Mouse (Mus musculus): ENCODE data around the gene C1qtnf9. TPM values are rescaled to one million over a fixed set of nuclear protein-coding genes. Genes with fewer than 3 reads are reported as not detected.
A peak's percentile ranks its signal among the peaks of the same experiment; 100 is the strongest.

C1qtnf9 gene
- polyA plus RNA-seq, 1 experiment from 2014 or later = 0.15 TPM

DNA sequence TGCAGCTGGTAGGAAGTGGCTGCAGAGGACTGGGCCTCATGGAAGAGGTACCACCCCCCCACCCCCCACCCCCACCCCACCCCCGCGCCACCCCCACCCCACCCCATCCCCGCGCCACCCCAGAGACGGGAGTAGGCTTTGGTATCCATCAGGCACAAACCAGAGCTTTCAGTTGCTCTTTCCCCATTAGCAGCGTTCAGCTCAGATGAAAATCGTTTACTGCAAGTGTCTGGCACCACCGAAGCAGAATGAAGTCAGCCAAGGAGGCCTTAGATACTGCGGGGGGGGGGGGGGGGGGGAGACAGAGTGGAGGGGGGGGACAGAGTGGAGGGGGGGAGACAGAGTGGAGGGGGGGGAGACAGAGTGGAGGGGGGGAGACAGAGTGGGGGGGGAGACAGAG is 28.8 kb upstream of the C1qtnf9 start:
- peak overlapping the region; percentile 73 for H3K27ac ChIP-seq (replicated peaks)
- H3K36me3 ChIP-seq (replicated peaks) = peaks cover 14% of the 10 kb centered on the region
- no peak overlapping the region for H3K4me3 ChIP-seq
- H3K4me1 ChIP-seq = peaks cover 61% of the 10 kb centered on the region
- no peak for DNase-seq (ENCODE audit: low spot score)
- WGBS = 27% methylated on average over 8 of the region's 9 CpGs
- no peaks in the 10 kb centered on the region for H3K9me3 ChIP-seq
- no peaks in the 10 kb centered on the region for H3K27me3 ChIP-seq (replicated peaks; ENCODE audit: low read depth, poor library complexity, severe bottlenecking)

DNA sequence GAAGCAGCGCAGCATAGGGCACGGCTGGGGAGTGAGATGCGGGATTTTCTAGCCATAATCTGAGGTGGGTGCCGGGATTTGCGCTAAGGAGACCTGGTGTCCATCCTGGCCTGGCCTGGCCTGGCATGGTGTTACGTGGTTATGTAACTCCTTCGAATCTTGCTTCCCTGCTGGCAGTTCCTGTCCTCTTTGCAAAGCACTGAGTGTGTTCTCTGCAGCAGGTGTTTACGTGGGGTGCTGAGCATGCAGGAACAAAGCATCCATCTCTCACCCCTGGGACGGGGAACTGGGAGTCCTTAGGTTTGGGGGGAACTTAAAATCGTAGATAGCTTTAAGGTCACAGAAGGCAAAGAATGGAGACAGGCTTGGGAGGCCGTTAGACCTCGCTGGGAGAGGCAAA is 28.3 kb upstream of the C1qtnf9 start:
- no peaks in the 10 kb centered on the region for H3K9me3 ChIP-seq
- H3K27ac ChIP-seq (replicated peaks) = peak overlapping the region; percentile 73
- 82% methylated on average over 12 of the region's 12 CpGs for WGBS
- H3K36me3 ChIP-seq (replicated peaks) = peaks cover 14% of the 10 kb centered on the region
- H3K4me1 ChIP-seq = peaks cover 59% of the 10 kb centered on the region
- DNase-seq (ENCODE audit: low spot score) = no peak
- H3K27me3 ChIP-seq (replicated peaks; ENCODE audit: low read depth, poor library complexity, severe bottlenecking) = no peaks in the 10 kb centered on the region
- no peak overlapping the region for H3K4me3 ChIP-seq

DNA sequence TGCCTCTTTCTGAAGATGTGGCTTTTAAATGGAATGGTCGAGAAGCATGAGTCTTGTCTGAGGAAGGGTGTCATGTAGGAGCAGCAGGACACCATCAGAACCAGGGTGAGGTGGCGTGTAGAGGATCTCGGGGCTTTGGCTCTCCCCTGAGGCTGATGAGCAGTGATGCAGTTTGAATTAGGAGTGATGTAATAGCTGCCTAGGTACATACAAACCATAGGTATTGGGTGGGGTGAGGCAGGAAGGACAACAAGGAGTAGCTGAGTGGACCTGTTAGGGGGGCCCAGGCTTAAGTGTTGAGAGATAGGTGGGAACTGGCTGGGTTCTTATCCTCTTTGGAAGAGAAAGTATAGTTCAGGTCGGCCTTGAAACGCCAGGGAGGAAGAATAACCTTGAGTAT is 27.4 kb upstream of the C1qtnf9 start:
- no peak for DNase-seq (ENCODE audit: low spot score)
- peaks cover 55% of the 10 kb centered on the region for H3K4me1 ChIP-seq
- H3K9me3 ChIP-seq = no peaks in the 10 kb centered on the region
- H3K27me3 ChIP-seq (replicated peaks; ENCODE audit: low read depth, poor library complexity, severe bottlenecking) = no peaks in the 10 kb centered on the region
- peaks cover 21% of the 10 kb centered on the region for H3K36me3 ChIP-seq (replicated peaks)
- H3K4me3 ChIP-seq = no peak overlapping the region
- WGBS = 88% methylated on average over 5 of the region's 5 CpGs
- no peak overlapping the region for H3K27ac ChIP-seq (replicated peaks)

DNA sequence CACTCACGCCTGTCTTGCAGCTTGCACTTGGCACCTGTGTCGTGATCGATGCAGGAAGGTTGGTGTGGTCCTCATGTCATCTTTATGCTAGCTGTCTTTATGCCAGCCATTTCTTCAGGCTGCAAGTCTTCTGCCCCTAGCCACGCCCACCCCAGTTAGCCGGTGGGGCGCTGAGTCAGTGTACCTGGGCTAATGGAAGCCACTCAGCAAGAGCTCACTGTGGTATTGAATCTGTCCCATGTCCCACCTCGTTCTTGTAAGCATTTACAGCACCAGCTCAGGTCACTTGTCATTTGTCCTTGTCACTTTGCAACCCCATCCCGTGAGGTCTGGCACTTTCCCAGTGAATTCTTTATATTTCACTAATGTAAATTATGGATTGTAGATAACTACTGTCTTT is 26.9 kb upstream of the C1qtnf9 start:
- H3K4me1 ChIP-seq = peaks cover 50% of the 10 kb centered on the region
- H3K9me3 ChIP-seq = no peaks in the 10 kb centered on the region
- WGBS = 80% methylated on average over 8 of the region's 8 CpGs
- no peak overlapping the region for H3K27ac ChIP-seq (replicated peaks)
- H3K4me3 ChIP-seq = no peak overlapping the region
- DNase-seq (ENCODE audit: low spot score) = no peak
- no peaks in the 10 kb centered on the region for H3K27me3 ChIP-seq (replicated peaks; ENCODE audit: low read depth, poor library complexity, severe bottlenecking)
- peaks cover 26% of the 10 kb centered on the region for H3K36me3 ChIP-seq (replicated peaks)

DNA sequence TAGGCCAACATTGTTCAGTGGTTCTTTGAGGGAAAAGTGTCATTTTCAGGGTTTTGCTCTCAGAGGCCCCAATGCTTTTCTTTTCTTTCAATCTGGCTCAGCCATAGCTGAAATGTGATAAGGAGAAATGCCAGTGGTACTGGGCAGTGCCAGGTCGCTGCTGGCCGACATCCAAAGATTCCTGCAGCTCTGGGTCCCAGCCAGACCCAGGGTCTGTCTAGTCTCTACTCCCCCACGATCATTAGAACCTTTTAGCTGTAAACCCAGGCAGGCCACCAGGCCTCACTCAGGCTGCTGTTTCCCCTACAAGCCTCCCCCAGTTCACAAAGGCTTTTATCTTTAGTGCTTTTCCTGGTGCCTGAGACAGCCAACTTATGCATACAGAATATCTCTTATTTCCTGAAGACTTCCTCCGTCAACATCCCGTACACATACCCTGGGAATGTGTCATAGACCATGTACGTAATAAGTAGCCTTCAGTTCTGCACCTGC is 26.4 kb upstream of the C1qtnf9 start:
- Histone ChIP-seq H3K4me3 (no peak overlapping the region), H3K27ac (replicated peaks) (no peak overlapping the region), H3K4me1 (peaks cover 45% of the 10 kb centered on the region), H3K27me3 (replicated peaks; ENCODE audit: low read depth, poor library complexity, severe bottlenecking) (no peaks in the 10 kb centered on the region), H3K9me3 (no peaks in the 10 kb centered on the region), H3K36me3 (replicated peaks) (peaks cover 31% of the 10 kb centered on the region)
- no peak for DNase-seq (ENCODE audit: low spot score)
- 89% methylated on average over 6 of the region's 6 CpGs for WGBS

DNA sequence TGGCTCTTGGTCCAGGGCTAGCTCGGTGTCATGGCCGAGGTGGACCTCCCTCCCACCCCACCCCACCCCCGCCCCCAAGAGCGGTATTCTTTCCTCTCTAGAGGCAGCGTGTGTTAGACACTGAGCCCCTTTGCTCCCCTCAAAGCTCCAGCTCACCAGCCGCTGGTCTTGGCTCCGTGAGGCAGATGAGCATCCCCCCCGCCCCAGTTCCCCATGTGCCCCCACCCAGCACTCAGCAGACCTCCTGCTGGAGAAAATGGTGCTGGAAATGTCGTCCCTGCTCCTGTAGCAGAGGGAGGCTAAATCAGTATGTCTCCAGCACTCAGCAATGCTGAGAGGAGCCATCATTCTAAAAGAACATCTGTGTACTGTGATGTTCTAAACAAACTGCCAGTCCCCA is 24.3 kb upstream of the C1qtnf9 start:
- DNase-seq (ENCODE audit: low spot score) = no peak
- WGBS = 80% methylated on average over 9 of the region's 9 CpGs
- Histone ChIP-seq H3K36me3 (replicated peaks) (peaks cover 53% of the 10 kb centered on the region), H3K4me3 (no peak overlapping the region), H3K27ac (replicated peaks) (no peak overlapping the region), H3K27me3 (replicated peaks; ENCODE audit: low read depth, poor library complexity, severe bottlenecking) (no peaks in the 10 kb centered on the region), H3K4me1 (peaks cover 24% of the 10 kb centered on the region), H3K9me3 (no peaks in the 10 kb centered on the region)

DNA sequence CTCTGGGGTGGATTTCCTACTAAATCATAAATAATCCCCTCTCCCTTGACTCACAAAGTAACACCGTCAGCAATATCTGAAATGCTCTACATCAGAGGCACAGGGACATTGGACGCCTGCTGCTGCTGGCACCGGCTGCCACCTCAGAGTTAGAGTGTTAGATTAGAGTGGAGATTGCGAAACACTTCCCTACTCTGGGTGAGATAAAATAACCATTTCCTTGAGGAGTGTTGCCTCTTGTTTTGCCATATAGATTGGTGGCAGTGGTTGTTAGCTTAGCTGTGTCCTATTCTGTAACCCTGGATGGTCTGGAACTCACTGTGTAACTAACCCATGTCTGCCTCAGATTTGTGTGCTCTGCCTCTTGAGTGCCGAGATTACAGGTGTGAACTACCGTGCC is 22.7 kb upstream of the C1qtnf9 start:
- 89% methylated on average over 6 of the region's 6 CpGs for WGBS
- Histone ChIP-seq H3K4me1 (peaks cover 13% of the 10 kb centered on the region), H3K27me3 (replicated peaks; ENCODE audit: low read depth, poor library complexity, severe bottlenecking) (no peaks in the 10 kb centered on the region), H3K9me3 (no peaks in the 10 kb centered on the region), H3K27ac (replicated peaks) (no peak overlapping the region), H3K36me3 (replicated peaks) (peaks cover 68% of the 10 kb centered on the region), H3K4me3 (no peak overlapping the region)
- DNase-seq (ENCODE audit: low spot score) = no peak

DNA sequence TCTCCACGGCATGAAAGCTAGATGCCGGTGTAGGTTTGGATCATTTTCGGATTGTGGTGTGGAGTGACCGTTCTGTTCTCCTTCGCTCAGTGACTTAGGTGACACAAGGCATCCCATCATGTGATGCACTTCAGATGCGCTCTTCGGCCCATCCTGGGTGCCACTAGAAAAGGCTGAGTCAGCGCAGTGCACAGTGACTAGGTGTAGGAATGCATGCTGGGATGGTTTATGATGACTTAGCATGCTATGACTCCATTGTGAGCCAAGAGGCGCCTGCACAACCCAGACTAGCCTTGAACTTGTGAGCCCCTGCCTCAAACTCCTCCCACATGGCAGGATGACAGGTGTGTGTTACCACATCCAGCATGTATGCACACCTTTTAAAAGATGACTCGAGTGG is 21.8 kb upstream of the C1qtnf9 start:
- H3K27ac ChIP-seq (replicated peaks) = no peak overlapping the region
- no peak overlapping the region for H3K4me3 ChIP-seq
- no peaks in the 10 kb centered on the region for H3K27me3 ChIP-seq (replicated peaks; ENCODE audit: low read depth, poor library complexity, severe bottlenecking)
- peaks cover 77% of the 10 kb centered on the region for H3K36me3 ChIP-seq (replicated peaks)
- WGBS = 94% methylated on average over 10 of the region's 10 CpGs
- no peak for DNase-seq (ENCODE audit: low spot score)
- H3K4me1 ChIP-seq = peaks cover 13% of the 10 kb centered on the region
- H3K9me3 ChIP-seq = no peaks in the 10 kb centered on the region

DNA sequence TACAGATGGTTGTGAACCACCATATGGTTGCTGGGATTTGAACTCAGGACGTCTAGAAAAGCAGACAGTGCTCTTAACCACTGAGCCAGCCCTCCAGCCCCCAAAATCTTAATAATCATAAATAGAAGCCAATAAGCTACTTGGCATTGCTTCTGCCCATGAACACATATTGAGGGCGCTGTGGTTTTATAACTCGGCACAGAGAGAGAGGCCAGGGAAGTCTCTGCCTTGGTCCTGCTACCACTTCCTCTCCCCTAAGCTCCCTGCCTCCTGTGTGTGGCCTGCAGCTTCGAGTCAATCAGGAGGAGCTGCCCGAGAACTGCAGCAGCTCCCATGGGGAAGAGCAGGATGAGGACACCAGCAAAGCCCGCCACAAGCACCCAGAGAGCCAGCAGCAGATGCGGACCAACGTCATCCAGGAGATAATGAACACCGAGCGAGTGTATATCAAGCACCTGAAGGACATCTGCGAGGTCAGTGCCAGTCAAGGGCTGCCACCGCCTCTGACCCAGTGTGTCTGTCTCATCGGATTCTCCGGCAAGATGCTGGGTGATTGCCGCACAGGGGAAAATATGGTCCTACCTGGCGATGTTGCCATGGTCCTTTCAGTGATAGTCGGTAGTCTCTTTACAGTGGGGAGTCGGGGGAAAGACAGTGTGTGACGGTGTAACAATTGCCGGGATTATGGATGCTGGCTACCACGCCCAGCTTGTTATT is 20.6 kb upstream of the C1qtnf9 start:
- 87% methylated on average over 21 of the region's 21 CpGs for WGBS
- H3K27me3 ChIP-seq (replicated peaks; ENCODE audit: low read depth, poor library complexity, severe bottlenecking) = no peaks in the 10 kb centered on the region
- no peak overlapping the region for H3K4me3 ChIP-seq
- H3K4me1 ChIP-seq = peaks cover 12% of the 10 kb centered on the region
- no peaks in the 10 kb centered on the region for H3K9me3 ChIP-seq
- no peak overlapping the region for H3K27ac ChIP-seq (replicated peaks)
- H3K36me3 ChIP-seq (replicated peaks) = peaks cover 78% of the 10 kb centered on the region
- DNase-seq (ENCODE audit: low spot score) = no peak

DNA sequence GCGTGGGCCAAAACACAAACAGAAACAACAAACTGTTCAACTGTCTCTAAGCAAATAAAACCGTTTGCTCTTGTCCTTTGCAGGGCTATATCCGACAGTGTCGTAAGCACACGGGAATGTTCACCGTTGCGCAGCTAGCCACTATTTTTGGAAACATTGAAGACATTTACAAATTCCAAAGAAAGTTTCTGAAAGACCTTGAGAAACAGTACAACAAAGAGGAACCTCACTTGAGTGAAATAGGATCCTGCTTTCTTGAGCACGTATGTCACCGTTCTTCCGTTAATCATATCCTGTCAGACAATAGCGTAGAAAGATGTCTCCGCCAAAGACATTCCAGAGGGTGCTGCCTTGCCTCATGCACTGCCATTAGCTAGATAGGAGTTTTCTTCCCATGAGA is 18.1 kb upstream of the C1qtnf9 start:
- peaks cover 87% of the 10 kb centered on the region for H3K36me3 ChIP-seq (replicated peaks)
- WGBS = 89% methylated on average over 12 of the region's 12 CpGs

DNA sequence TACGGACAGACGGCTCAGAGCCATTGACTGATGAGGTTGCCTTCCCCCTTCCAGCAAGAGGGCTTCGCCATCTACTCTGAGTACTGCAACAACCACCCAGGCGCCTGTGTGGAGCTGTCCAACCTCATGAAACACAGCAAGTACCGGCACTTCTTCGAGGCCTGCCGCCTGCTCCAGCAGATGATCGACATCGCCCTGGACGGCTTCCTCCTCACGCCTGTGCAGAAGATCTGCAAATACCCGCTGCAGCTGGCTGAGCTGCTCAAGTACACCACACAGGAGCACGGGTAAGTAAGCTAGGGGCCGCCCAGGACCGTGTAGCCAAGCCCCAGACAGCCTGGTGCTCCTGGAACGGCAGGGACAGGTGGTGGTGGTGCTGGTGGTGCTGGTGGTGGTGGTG is 16.4 kb upstream of the C1qtnf9 start:
- 91% methylated on average over 16 of the region's 16 CpGs for WGBS
- DNase-seq (ENCODE audit: low spot score) = no peak
- no peak overlapping the region for H3K4me3 ChIP-seq
- H3K27me3 ChIP-seq (replicated peaks; ENCODE audit: low read depth, poor library complexity, severe bottlenecking) = no peaks in the 10 kb centered on the region
- no peaks in the 10 kb centered on the region for H3K9me3 ChIP-seq
- peaks cover 89% of the 10 kb centered on the region for H3K36me3 ChIP-seq (replicated peaks)
- H3K27ac ChIP-seq (replicated peaks) = no peak overlapping the region
- 0 out of 2 replicates have a peak, but pooled peaks cover 3% of the 10 kb centered on the region for H3K4me1 ChIP-seq

More for the DNA sequence above, 18.1 kb upstream of the C1qtnf9 start:
- Histone ChIP-seq H3K27ac (replicated peaks) (no peak overlapping the region), H3K27me3 (replicated peaks; ENCODE audit: low read depth, poor library complexity, severe bottlenecking) (no peaks in the 10 kb centered on the region), H3K4me1 (peaks cover 4% of the 10 kb centered on the region; the same call in 1 of the 2 replicates), H3K4me3 (no peak overlapping the region), H3K9me3 (no peaks in the 10 kb centered on the region)
- DNase-seq (ENCODE audit: low spot score) = no peak

DNA sequence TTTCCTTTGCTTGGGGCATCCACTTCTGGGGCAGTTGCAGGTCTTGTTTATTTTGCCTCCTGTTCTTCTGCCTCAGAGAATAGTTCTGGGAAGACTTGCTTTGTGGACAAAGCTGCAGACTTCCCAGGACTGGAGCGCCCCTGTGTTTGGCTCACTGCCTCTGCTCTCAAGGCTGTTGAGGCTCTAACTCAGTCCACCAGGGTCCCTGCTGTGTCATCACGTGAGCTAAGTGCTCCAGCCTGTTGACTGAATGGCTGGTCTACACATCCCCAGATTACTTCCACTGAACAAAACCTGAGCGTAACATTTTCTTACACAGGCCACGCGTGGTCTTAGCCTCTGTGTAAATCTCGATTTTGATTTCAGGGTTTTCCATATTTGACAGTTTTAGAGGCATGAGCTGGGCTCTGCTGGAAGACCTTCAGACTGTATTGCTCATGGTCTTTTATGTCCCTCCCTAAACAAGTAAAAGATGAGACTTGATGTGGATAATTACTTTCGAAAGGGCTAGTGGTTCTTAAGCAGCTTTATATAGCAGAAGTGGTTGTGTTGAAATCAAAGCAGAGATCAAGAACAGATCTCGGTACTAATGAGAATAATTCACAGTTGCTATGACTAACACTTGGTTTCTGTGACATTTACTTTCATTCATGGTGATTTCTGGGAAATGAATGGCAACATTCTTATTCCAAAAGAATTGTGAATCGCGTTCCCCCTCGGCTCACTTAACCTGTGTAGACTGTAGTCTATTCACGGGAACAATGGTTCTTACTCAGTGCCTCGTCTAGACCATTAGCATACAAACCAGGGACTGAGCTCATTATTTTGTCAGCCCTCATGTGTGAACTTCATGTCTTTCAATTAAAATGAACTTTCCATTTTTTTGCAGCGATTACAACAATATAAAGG is 14.8 kb upstream of the C1qtnf9 start:
- H3K27me3 ChIP-seq (replicated peaks; ENCODE audit: low read depth, poor library complexity, severe bottlenecking) = no peaks in the 10 kb centered on the region
- DNase-seq (ENCODE audit: low spot score) = no peak
- H3K4me1 ChIP-seq = 0 out of 2 replicates have a peak, but pooled peaks cover 3% of the 10 kb centered on the region
- no peaks in the 10 kb centered on the region for H3K9me3 ChIP-seq
- H3K36me3 ChIP-seq (replicated peaks) = peaks cover 89% of the 10 kb centered on the region
- no peak overlapping the region for H3K27ac ChIP-seq (replicated peaks)
- WGBS = 86% methylated on average over 14 of the region's 14 CpGs
- H3K4me3 ChIP-seq = no peak overlapping the region

DNA sequence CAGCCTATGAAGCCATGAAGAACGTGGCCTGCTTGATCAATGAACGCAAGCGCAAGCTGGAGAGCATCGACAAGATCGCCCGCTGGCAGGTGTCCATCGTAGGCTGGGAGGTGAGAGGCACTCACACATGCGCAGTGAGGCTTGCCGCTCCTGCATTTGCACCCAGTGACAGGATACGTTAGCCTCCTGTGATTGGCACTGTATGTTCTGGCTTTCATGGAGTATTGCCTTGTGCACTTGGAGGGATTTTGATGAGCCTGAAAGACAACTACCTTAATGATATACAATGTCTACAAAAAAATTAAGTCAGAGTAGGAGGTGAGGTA is 14.2 kb upstream of the C1qtnf9 start:
- Histone ChIP-seq H3K27me3 (replicated peaks; ENCODE audit: low read depth, poor library complexity, severe bottlenecking) (no peaks in the 10 kb centered on the region), H3K4me1 (0 out of 2 replicates have a peak, but pooled peaks cover 3% of the 10 kb centered on the region), H3K36me3 (replicated peaks) (peaks cover 89% of the 10 kb centered on the region), H3K27ac (replicated peaks) (no peak overlapping the region), H3K4me3 (no peak overlapping the region), H3K9me3 (no peaks in the 10 kb centered on the region)
- WGBS = 95% methylated on average over 10 of the region's 10 CpGs
- DNase-seq (ENCODE audit: low spot score) = no peak
